Mouse (Mus musculus) limb, embryonic 10.5 days (tissue): Measurements from ENCODE around the gene Gnai2. TPM values are rescaled to one million over a fixed set of nuclear protein-coding genes. Genes with fewer than 3 reads are reported as not detected.
A peak's percentile ranks its signal among the peaks of the same experiment; 100 is the strongest.

Source experiments
- DNase-seq: peaks from one replicate; pipeline ENCODE4 v3.0.0-alpha.2; 2017; ENCODE audit warnings: low spot score
- H3K27ac ChIP-seq: fragments of 300-500 bp; sonication (generic); 2 replicates; pipeline ENCODE4 v1.5.1; 2016; ENCODE audit warnings: mild to moderate bottlenecking
- H3K27me3 ChIP-seq: fragments of 300-500 bp; sonication (generic); 2 replicates; pipeline ENCODE4 v1.6.1; 2016; ENCODE audit warnings: low read depth, mild to moderate bottlenecking; ENCODE audit not compliant: poor library complexity, severe bottlenecking
- H3K36me3 ChIP-seq: fragments of 300-500 bp; sonication (generic); 2 replicates; pipeline ENCODE4 v1.6.1; 2016; ENCODE audit warnings: mild to moderate bottlenecking, moderate library complexity
- H3K4me1 ChIP-seq: fragments of 300-500 bp; sonication (generic); 2 replicates; pipeline ENCODE4 v1.6.1; 2016
- H3K4me3 ChIP-seq: fragments of 300-500 bp; sonication (generic); 2 replicates; pipeline ENCODE4 v1.5.1; 2016; ENCODE audit warnings: mild to moderate bottlenecking, moderate library complexity
- H3K9me3 ChIP-seq: fragments of 300-500 bp; sonication (generic); replicated peaks from 2 replicates; pipeline ENCODE4 v1.6.1; 2016; ENCODE audit warnings: mild to moderate bottlenecking
- WGBS: fragments of 180-500 bp; shearing (Covaris S2); methylation state at CpG from one replicate; pipeline ENCODE4 v1.1.7; 2016; 5-methylcytosine and 5-hydroxymethylcytosine counted together
- polyA plus RNA-seq: library from polyadenylated mRNA; unstranded; fragments of >200 nt; fragmentation: Nextera tagmentation; extraction: Ambion mirVana; gene quantifications from 2 replicates; pipeline ENCODE4 v1.2.1, GENCODE M21; 2016

Gene Gnai2
- polyA plus RNA-seq, 1 experiment from 2014 or later: 403 TPM

- peak overlapping the region; percentile 93 for H3K27ac ChIP-seq
- no peaks in the 10 kb centered on the region; the same call in 1 of the 2 replicates for H3K27me3 ChIP-seq
- 9% methylated on average over 34 of the region's 48 CpGs for WGBS
- DNase-seq: peak; percentile 100
- H3K4me1 ChIP-seq: peaks cover 53% of the 10 kb centered on the region
- no peaks in the 10 kb centered on the region for H3K9me3 ChIP-seq
- peaks cover 38% of the 10 kb centered on the region for H3K36me3 ChIP-seq
- H3K4me3 ChIP-seq: peak overlapping the region; percentile 55
Measured at GRCm38 (mm10) chr9:107612191-107612944, 22.8 kb downstream of the Gnai2 start.

GRCm38 (mm10) chr9:107611456-107612190, 23.5 kb downstream of the Gnai2 start:
- Histone ChIP-seq H3K36me3 (peaks cover 31% of the 10 kb centered on the region), H3K9me3 (no peaks in the 10 kb centered on the region), H3K27me3 (no peaks in the 10 kb centered on the region; the same call in 1 of the 2 replicates), H3K4me3 (peak overlapping the region; percentile 55), H3K27ac (peak overlapping the region; percentile 93), H3K4me1 (peaks cover 60% of the 10 kb centered on the region)
- WGBS: 84% methylated on average over 6 of the region's 6 CpGs
- DNase-seq: no peak

- Histone ChIP-seq H3K27me3 (no peaks in the 10 kb centered on the region; the same call in 1 of the 2 replicates), H3K4me1 (peaks cover 82% of the 10 kb centered on the region), H3K9me3 (no peaks in the 10 kb centered on the region), H3K27ac (peak overlapping the region; percentile 82), H3K4me3 (no peak overlapping the region; the same call in 1 of the 2 replicates), H3K36me3 (peaks cover 9% of the 10 kb centered on the region)
- no peak for DNase-seq
- 63% methylated on average over 4 of the region's 4 CpGs for WGBS
Measured at GRCm38 (mm10) chr9:107609433-107609830, 25.7 kb downstream of the Gnai2 start.

GRCm38 (mm10) chr9:107608741-107609432, 26.3 kb downstream of the Gnai2 start, which contains the start of gene Sema3b:
TSS of gene Sema3b (minus strand) at chr9:107609229.
- peaks cover 2% of the 10 kb centered on the region; the same call in 1 of the 2 replicates for H3K27me3 ChIP-seq
- peaks cover 4% of the 10 kb centered on the region for H3K36me3 ChIP-seq
- no peak for DNase-seq
- H3K4me1 ChIP-seq: peaks cover 88% of the 10 kb centered on the region
- 40% methylated on average over 12 of the region's 12 CpGs for whole genome bisulfite sequencing
- H3K9me3 ChIP-seq: no peaks in the 10 kb centered on the region
- peak within 1 kb of the TSS; percentile 24; the same call in 1 of the 2 replicates for H3K4me3 ChIP-seq
- H3K27ac ChIP-seq: peak within 1 kb of the TSS; percentile 82

- no peak for DNase-seq
- Histone ChIP-seq H3K4me3 (no peak overlapping the region; the same call in 1 of the 2 replicates), H3K27me3 (peaks cover 12% of the 10 kb centered on the region), H3K27ac (peak overlapping the region; percentile 82), H3K4me1 (peaks cover 91% of the 10 kb centered on the region), H3K9me3 (no peaks in the 10 kb centered on the region), H3K36me3 (no peaks in the 10 kb centered on the region)
- WGBS: 59% methylated on average over 9 of the region's 9 CpGs
Measured at GRCm38 (mm10) chr9:107607653-107608245, 27.4 kb downstream of the Gnai2 start.

GRCm38 (mm10) chr9:107607036-107607435, 28.1 kb downstream of the Gnai2 start:
- 71% methylated on average over 2 of the region's 2 CpGs for WGBS
- Histone ChIP-seq H3K4me1 (peaks cover 90% of the 10 kb centered on the region), H3K9me3 (no peaks in the 10 kb centered on the region), H3K36me3 (no peaks in the 10 kb centered on the region), H3K27me3 (peaks cover 12% of the 10 kb centered on the region), H3K4me3 (peak overlapping the region; percentile 32), H3K27ac (peak overlapping the region; percentile 82)
- no peak for DNase-seq

GRCm38 (mm10) chr9:107606591-107606990, 28.6 kb downstream of the Gnai2 start:
- Histone ChIP-seq H3K9me3 (no peaks in the 10 kb centered on the region), H3K27me3 (peaks cover 12% of the 10 kb centered on the region), H3K4me3 (peak overlapping the region; percentile 32), H3K27ac (peak overlapping the region; percentile 82), H3K4me1 (peaks cover 90% of the 10 kb centered on the region), H3K36me3 (no peaks in the 10 kb centered on the region)
- WGBS: 6% methylated on average over 9 of the region's 9 CpGs
- DNase-seq: peak; percentile 69

GRCm38 (mm10) chr9:107605041-107605661, 30.0 kb downstream of the Gnai2 start:
- WGBS: 26% methylated on average over 23 of the region's 23 CpGs
- Histone ChIP-seq H3K27me3 (peaks cover 24% of the 10 kb centered on the region), H3K36me3 (no peaks in the 10 kb centered on the region), H3K27ac (peak overlapping the region; percentile 82), H3K4me1 (peaks cover 84% of the 10 kb centered on the region), H3K4me3 (peak overlapping the region; percentile 33; the same call in 1 of the 2 replicates), H3K9me3 (no peaks in the 10 kb centered on the region)
- no peak for DNase-seq

- peaks cover 69% of the 10 kb centered on the region for H3K4me1 ChIP-seq
- no peak overlapping the region for H3K4me3 ChIP-seq
- H3K27ac ChIP-seq: peak overlapping the region; percentile 82
- 86% methylated on average over 6 of the region's 6 CpGs for WGBS
- H3K9me3 ChIP-seq: no peaks in the 10 kb centered on the region
- H3K27me3 ChIP-seq: peaks cover 29% of the 10 kb centered on the region
- DNase-seq: no peak
- H3K36me3 ChIP-seq: no peaks in the 10 kb centered on the region
Measured at GRCm38 (mm10) chr9:107603251-107603650, 31.9 kb downstream of the Gnai2 start.

GRCm38 (mm10) chr9:107602068-107602648, 33.0 kb downstream of the Gnai2 start:
- Histone ChIP-seq H3K27me3 (peaks cover 29% of the 10 kb centered on the region), H3K9me3 (no peaks in the 10 kb centered on the region), H3K27ac (peak overlapping the region; percentile 59), H3K4me3 (no peak overlapping the region), H3K36me3 (no peaks in the 10 kb centered on the region), H3K4me1 (peaks cover 58% of the 10 kb centered on the region)
- DNase-seq: peak; percentile 97
- 16% methylated on average over 10 of the region's 10 CpGs for WGBS

GRCm38 (mm10) chr9:107601275-107601674, 33.9 kb downstream of the Gnai2 start:
- Histone ChIP-seq H3K27me3 (peaks cover 29% of the 10 kb centered on the region), H3K36me3 (no peaks in the 10 kb centered on the region), H3K27ac (no peak overlapping the region), H3K4me1 (peaks cover 49% of the 10 kb centered on the region), H3K9me3 (no peaks in the 10 kb centered on the region), H3K4me3 (no peak overlapping the region)
- DNase-seq: no peak
- 85% methylated on average over 11 of the region's 11 CpGs for WGBS
